Mouse (Mus musculus) thymus, postnatal 0 days (tissue): Measurements from ENCODE around the gene Gucy2e. TPM values are rescaled to one million over a fixed set of nuclear protein-coding genes. Genes with fewer than 3 reads are reported as not detected.

Experiments used
- DNase-seq: peaks from one replicate; pipeline ENCODE4 v3.0.0-alpha.2; 2015; ENCODE audit warnings: low spot score
- polyA plus RNA-seq: library from polyadenylated mRNA; unstranded; fragments of >200 nt; fragmentation: Nextera tagmentation; extraction: Ambion mirVana; gene quantifications from 2 replicates; pipeline ENCODE4 v1.2.1, GENCODE M21; 2015

Gucy2e gene
- polyA plus RNA-seq, 1 experiment from 2014 or later = not detected

DNA sequence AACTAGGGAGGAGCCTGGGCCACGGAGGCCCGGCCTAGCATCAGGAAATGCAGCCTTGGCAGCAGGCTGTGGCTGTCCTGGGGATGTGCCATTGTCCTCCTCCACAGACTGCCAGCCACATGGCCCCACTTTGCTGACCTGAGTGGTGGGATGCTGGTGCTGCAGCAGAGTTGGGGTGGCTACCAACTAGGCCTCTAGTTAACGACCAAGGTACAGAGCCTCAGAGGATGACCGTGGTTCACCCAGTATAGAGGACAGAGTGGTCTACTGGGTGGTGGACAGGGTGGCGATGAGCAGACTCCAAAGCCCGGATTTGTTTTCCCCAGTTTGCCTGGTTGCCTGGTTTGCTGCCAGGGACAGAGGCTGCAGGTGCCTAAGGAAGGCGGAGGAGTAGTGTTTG is 62.1 kb downstream of the Gucy2e start:
- no peak for DNase-seq

DNA sequence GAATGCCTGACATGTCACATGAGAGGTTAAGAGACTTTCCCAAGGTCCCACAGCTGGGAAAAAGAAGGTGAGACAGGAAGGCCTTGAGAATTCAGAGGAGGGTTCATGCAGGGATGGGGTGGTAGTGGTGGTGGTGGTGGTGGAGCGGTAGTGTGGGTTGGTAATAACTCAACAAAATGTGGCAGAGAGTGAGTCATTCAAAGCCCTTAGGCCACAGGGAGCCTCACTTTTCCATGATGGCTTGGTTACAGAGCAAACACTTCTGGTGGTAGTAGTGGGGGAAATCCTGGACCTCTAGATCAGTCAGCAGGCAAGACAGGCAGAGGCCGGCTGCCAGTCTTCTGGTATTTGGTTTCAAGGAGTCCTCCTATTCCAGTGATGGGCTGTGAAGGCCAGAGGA is 64.2 kb downstream of the Gucy2e start:
- no peak for DNase-seq

DNA sequence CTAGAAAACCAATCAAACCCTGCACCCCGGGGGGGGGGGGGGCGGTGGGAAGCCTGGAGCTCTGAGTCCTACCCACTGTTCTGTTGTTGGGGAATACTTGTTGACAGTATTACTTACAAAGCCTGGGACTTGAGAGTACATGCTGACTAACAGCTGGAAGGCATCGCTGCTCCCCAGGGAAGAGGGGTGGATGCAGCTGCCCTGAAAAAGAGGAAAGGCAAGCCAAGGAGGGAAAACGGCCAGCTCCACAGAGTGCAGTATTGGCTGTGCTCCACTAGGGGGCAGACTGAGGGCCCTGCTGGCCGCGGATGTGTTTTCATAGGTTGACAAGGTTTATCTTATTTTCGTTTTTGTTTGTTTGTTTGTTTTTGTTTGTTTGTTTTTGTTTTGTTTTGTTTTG is 65.2 kb downstream of the Gucy2e start:
- DNase-seq = peak; percentile 35

DNA sequence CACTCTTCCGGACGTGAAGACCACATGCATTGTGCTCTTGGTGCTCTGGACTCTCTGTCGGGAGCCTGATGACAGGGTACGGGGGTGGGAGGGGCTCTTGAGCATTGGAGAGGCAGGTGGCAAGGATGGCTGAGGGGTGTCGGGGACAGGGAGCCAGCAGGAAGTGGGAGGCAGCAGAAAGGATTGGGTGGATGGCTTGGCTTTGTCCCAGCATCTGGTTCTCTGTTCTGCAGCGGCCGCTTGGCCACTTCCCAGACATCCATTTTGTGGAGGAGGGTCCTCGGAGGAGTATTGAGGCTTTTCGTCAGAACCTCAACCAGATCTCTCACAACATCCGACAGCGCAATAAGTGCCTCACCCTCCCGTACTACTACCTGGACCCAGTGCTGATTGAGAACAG is 67.5 kb downstream of the Gucy2e start:
- no peak for DNase-seq

Other genes with a start within 250 kb of the Gucy2e start
- gene Pfas, start 228.6 kb downstream of the Gucy2e start, polyA plus RNA-seq = 26.9 and 29.7 TPM in 2 replicates
- 20.7 and 20.8 TPM in 2 replicates for gene Ctc1, start 221.1 kb downstream of the Gucy2e start, polyA plus RNA-seq
- gene Aurkb, start 191.4 kb downstream of the Gucy2e start, polyA plus RNA-seq = 134 and 154 TPM in 2 replicates
- 9.8 and 12.4 TPM in 2 replicates for gene Borcs6, start 177.3 kb downstream of the Gucy2e start, polyA plus RNA-seq
- 29.8 and 33.2 TPM in 2 replicates for gene Tmem107, start 166.2 kb downstream of the Gucy2e start, polyA plus RNA-seq
- 35.9 and 38.5 TPM in 2 replicates for gene Vamp2, start 148.5 kb downstream of the Gucy2e start, polyA plus RNA-seq
- 3.5 and 4.7 TPM in 2 replicates for gene Per1, start 141.8 kb downstream of the Gucy2e start, polyA plus RNA-seq
- gene Hes7, start 116.6 kb downstream of the Gucy2e start, polyA plus RNA-seq = 0.39 and 0.71 TPM in 2 replicates
- 0.49 and 0.64 TPM in 2 replicates for gene 9130213A22Rik, start 114.4 kb downstream of the Gucy2e start, polyA plus RNA-seq
- 0.62 and 0.73 TPM in 2 replicates for gene Aloxe3, start 111.1 kb downstream of the Gucy2e start, polyA plus RNA-seq
- gene Alox12b, start 80.0 kb downstream of the Gucy2e start, polyA plus RNA-seq = 0.44 and 0.49 TPM in 2 replicates
- 0.14 and 0.17 TPM in 2 replicates for gene Alox8, start 39.2 kb downstream of the Gucy2e start, polyA plus RNA-seq
- gene Cntrob, start 86.7 kb upstream of the Gucy2e start, polyA plus RNA-seq = 22.4 and 22.8 TPM in 2 replicates
- 132 and 138 TPM in 2 replicates for gene Trappc1, start 86.9 kb upstream of the Gucy2e start, polyA plus RNA-seq
- 0.18 and 0.24 TPM in 2 replicates for gene Kcnab3, start 89.2 kb upstream of the Gucy2e start, polyA plus RNA-seq
- 6.8 and 8.3 TPM in 2 replicates for gene Rnf227, start 103.4 kb upstream of the Gucy2e start, polyA plus RNA-seq
- gene Chd3, start 132.4 kb upstream of the Gucy2e start, polyA plus RNA-seq = 10.7 and 13.2 TPM in 2 replicates
- gene Naa38, start 158.5 kb upstream of the Gucy2e start, polyA plus RNA-seq = 194 and 211 TPM in 2 replicates
- gene Cyb5d1, start 158.6 kb upstream of the Gucy2e start, polyA plus RNA-seq = 25.9 and 28.3 TPM in 2 replicates
- gene Tmem88, start 161.2 kb upstream of the Gucy2e start, polyA plus RNA-seq = 10.4 and 12.9 TPM in 2 replicates
- gene Kdm6b, start 176.6 kb upstream of the Gucy2e start, polyA plus RNA-seq = 31.5 and 45.6 TPM in 2 replicates